Mouse (Mus musculus) c-Kit-positive CD71-positive TER-119-negative erythroid progenitor cells, embryonic 14.5 days (primary cell): ENCODE results near the gene Eno1.
A peak's percentile ranks its signal among the peaks of the same experiment; 100 is the strongest.
"Not testable (repeated sequence)": the region's sequence is repeated elsewhere in the genome, so short reads cannot be mapped to it uniquely, and the experiment has no call there.

Experiments
- DNase-seq: peaks from one replicate; pipeline ENCODE4 v3.0.0-alpha.2; 2013; ENCODE audit warnings: low read depth

Gene Eno1

GRCm38 (mm10) chr4:150249731-150250270, 13.3 kb downstream of the Eno1 start:
- DNase-seq = no peak

DNA sequence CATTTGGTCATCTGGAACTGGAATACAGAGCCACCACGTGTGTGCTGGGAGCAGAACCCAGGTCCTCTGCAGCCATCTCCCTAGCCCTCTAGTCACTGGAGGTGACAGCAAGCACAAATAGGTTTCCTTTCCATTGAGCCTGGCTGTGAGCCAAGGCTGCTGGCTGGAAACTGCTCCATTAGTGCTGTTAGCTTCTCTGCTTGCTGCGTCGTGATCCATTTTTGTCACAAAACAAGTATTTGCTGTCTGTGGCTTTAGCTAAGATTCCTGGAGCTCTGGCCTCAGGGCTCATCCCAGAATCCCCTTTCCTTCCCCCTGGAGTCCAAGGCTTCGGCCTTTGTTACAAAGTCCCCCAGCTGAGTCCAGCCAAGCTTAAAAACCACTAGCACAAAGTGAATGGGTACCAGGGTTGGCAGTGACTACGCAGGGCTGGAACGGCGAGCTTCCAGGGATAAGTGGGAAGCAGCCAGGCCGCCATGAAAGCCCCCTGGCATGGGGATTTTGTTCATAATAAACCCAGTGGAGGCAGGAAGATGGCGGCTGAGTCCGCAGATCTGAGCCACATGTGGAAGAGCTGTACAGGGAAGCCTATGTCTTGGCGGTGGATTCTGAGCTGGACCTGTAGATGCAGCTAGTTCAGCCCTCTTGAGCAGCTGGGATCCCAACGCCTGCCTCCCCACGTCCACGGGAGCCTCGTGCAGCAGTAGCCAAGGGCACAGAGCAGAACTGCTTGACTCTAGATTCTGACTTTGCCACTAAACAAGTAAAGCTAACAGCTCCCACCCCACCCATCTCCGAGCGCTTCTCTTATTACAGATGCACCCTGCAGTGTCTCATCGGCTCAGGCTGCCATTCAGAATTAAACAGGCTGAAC, 14.3 kb downstream of the Eno1 start:
- DNase-seq = no peak

DNA sequence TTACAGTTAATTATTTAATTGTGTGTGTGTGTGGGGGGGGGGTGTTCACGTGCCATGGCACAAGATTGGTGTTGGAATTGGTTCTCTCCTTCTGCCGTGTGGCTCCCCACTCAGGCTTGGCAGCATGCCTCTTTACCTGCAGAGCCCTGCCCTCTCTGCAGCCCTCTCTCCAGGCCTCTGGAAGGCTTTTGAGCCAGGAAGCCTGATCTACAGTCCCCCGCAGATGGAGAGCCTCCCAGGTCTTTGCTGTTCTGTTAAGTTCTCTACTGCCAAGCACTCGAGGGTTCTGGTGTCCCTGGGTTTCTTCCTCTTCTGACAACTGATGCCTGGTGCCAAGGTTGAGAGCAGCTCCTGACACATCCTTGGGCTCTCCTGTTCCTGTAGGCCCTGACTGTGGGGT, 17.9 kb downstream of the Eno1 start:
- DNase-seq = no peak

- no peak for DNase-seq
These were observed 18.7 kb downstream of the Eno1 start for GRCm38 (mm10) chr4:150255181-150255580.

DNA sequence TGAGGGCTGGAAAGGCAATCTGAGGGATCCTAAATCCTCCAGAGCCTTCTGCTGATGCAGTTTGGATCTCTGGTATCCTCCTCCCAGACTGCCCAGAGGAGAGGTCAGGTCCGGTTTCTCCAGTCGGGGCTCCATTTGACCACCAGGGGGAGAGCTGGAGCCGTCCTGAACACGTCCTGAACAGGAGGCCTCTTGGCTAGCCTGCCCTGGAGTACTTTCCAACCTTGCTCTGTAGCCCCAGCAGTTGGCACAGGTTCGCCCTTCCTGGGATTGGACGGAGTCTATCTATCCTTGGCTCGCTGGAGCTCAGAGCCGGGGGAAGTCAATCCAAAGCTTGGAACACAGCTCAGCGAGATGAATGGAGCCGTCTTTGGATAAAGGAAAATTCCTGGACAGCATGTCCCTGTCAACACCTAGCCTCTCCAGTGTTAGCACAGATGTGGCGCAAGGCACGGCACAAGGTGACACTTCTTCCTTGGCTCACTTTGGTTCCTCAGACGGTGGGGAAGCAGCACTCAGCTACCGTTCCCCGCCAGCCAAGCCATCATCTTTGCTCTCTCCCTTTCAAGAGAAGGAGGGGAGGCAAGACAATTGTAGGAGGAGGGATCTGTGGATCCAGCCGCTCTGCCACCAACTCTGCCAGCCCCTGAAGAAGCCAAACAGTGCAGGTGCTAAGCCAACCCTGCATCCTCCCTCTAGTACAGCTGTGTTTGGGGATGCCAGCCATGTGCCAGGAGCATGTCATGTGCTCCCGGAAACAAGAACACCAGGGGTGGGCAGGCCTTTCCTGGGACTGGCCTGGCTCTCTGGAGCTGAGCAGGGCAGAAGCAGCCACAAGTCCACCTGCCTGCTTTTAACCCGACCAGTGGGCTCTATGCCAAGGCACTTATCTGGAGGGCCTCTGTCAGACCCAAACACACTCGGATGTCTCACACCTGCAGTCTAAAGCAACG, 21.0 kb downstream of the Eno1 start:
- no peak for DNase-seq

GRCm38 (mm10) chr4:150258388-150258787, 21.9 kb downstream of the Eno1 start:
- DNase-seq = no peak

- no peak for DNase-seq
These were observed 23.1 kb downstream of the Eno1 start for GRCm38 (mm10) chr4:150259577-150259976.

DNA sequence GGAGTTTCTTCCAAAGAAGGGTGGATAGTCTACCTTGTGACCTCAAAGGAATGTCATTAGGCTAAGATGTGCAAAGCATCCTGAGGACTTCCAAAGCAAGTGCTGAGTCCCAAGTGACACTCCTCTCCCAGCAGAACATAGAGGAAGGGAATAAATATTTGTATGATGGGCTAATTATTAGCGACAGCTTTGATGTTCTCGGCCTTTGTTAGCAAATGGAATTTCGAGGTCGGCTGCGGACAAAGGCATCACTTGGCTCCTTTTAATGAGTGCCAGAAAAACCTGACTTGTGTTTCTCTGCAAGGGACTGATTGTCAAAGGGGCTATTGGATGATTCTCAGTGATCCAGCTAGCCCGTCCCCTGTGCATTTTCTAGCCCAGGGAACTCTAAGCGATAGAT, 23.6 kb downstream of the Eno1 start:
- no peak for DNase-seq

GRCm38 (mm10) chr4:150260745-150261144, 24.2 kb downstream of the Eno1 start:
- no peak for DNase-seq

DNA sequence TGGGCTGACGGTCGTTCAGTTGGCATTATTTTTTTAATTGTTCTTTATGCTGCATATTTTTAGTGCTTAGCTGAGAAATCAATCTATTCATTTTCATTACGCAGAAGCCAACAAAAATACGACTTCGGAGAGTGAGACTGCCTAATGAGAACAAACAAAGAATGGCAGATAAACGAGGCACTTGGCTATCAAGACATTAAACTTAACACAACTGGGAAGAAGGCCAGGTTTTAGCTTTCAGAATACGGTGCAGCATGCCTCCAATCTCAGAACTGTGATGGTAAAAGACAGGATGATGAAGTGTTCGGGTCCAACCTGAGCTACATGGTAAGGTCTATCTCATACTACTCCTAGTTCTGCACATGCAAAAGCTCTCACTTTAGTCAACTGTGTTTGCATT, 25.8 kb downstream of the Eno1 start:
- DNase-seq = no peak

GRCm38 (mm10) chr4:150264903-150265302, 28.4 kb downstream of the Eno1 start:
- DNase-seq = no peak

- DNase-seq = no peak
These were observed 28.9 kb downstream of the Eno1 start for GRCm38 (mm10) chr4:150265471-150265870.

- no peak for DNase-seq
These were observed 30.2 kb downstream of the Eno1 start for GRCm38 (mm10) chr4:150266655-150267223.

DNA sequence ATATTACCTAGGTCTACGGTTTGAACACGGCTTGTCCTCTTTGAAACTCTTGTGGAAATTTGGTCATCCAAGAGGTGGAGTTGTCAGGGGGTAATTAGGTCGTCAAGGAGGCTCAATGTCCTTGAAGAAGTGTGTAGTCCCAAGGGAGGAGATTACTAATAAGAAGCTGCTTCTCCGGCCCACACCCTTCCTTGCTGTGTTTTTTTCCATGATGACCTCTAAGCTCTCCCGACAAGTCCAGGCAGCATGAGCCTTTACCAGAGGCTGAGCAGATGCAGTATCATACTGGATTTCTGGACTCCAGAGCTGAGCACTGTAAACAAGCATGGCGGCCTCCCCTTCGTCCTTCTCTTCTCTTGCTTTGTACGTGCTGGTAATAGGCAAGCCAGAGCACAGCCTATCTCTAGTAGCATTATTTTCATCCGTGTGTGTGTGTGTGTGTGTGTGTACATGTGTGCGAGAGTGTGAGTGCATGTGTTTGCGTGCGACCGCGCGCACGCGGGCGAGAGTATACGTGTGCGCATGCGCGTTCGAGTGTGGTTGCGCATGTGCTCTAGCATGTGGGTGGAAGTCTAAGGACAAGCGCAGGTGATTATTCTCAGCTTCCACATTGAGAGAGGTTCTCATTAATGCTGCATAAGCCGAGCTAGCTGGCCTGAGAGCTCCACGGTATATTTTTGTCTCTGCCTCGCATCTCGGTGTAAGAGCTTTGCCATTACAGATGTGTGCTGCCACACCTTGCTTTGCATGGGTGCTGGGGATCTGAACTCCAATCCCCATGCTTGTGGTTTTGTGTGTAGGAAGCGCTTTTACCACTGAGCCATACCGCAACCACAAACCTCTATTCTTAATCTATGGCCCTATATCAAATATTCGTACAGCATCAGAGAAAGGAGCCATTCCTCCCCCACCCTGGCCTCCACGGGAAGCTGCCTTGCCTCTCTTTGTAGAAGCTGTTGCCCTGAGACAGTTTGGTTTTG, 32.4 kb downstream of the Eno1 start:
- no peak for DNase-seq

- no peak for DNase-seq
These were observed 33.2 kb downstream of the Eno1 start for GRCm38 (mm10) chr4:150269679-150270078.

- not testable (repeated sequence) for DNase-seq
These were observed 34.2 kb downstream of the Eno1 start for GRCm38 (mm10) chr4:150270718-150271117.

GRCm38 (mm10) chr4:150272725-150273124, 36.2 kb downstream of the Eno1 start:
- DNase-seq = peak; percentile 56

DNA sequence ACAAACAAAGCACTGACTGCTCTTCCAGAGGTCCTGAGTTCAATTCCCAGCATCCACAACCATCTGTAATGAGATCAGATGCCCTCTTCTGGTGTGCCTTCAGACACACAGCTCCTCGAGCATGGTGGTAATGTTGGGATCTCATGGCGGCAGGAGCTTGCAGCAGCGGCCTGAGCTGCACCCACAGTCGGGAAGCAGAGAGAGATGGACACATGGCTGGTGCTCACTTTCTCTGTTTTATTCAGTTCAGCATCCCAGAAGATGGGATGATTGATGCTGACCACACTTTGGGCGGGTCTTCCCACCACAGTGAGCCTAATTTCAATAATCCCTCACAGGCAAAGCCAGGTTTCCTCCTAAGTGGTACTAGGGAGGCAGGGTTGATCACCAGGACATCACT, 39.0 kb downstream of the Eno1 start:
- DNase-seq = no peak

DNA sequence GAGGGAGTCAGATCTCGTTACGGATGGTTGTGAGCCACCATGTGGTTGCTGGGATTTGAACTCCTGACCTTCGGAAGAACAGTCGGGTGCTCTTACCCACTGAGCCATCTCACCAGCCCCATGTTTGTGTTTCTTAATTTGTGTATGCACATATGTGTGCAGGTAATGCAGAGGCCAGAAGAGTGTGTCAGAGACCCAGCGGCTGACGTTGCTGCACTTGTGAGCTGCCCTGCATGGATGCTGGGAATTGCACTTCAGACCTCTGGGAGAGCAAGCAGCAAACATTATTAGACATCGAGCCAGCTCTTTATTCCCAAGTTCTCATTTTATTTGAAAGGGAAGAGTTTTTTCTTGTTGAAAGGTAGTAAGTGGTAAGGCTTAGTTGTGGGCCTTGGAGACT, 42.8 kb downstream of the Eno1 start:
- DNase-seq = not testable (repeated sequence)

DNA sequence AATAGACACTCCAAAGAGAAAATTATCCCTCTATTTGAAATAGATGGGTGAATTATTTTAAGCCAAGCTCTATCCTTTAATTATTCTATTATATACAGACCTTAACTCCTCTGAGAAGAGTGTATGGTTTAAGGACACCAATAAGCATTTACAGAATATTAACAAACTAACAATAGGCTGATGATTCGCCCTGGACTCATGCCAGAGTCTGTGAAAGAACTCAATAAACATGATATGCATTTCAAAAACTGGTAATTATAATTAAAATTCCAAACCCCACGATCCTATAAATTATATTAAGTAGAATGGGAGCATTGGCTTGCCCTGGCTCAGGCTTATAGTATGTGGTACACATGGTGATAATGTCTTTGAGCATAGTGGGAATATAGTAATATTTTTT, 43.5 kb downstream of the Eno1 start:
- no peak for DNase-seq

DNA sequence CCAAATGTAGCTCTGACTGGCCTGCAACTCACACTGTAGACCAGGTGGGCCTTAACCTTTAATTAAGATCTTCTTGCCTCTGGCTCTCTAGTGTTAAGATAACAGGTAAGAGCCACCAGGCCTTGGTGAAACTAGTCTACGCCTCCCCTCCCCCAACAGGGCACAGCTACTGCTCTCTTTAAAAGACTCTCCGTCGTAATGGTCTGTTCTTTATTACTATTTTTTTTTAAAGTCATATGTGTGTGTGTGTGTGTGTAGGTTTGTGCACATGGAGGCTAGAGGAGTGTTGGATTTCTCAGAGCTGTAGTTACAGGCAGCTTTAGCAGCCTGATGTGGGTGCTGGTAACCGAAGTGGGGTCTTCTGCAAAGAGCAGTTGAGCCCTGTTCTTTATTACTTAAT, 43.9 kb downstream of the Eno1 start:
- no peak for DNase-seq
